8 mouse cellular contexts compared by ENCODE assay signal in the genomic region with DNA sequence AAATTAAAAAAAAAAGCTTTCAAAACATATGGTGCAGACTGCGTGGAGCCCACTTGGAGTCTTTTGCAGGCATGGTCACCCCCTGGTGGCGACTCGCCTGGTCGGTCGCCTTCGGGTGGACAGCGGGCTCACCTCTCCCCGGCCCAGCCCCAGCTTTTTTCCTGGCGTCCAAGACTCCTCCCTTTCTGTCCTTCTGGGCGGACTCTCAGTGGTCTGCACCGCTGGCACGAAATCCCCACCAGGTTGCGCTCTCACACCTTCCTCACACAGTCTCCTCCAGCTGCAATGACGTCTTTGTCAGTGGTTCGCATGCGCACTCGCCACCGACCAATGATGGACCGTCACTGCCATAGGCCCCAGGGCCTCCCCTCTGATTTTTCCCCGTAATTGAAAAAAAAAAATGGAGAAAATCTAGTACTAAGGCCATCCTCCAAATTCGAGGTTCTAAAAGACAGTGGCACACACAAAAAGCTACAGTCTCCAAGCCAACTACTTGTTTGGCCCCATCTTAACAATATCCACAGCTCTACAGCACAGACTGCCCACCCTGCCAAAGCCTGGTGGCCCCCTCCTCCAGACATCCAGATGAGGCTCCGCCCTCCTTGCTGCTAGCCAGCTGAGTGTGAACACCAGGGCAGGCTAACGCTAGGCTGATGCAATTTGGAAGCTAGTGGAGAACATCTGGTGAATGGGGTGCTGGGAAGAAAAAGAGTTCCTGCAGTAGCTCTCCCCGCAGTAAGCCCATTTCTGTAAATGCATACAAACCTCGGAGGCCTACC.
DNase-seq lines count a peak whose midpoint lies in the region; ATAC-seq and TF ChIP-seq lines count a peak whose summit lies in the region.

No protein-coding gene starts in this region.

- peak; percentile 97 for ATAC-seq in forebrain, postnatal 0 days
- ATAC-seq in liver, postnatal 0 days, result peak; percentile 97
- peak; percentile 98 for ATAC-seq in neural tube, embryonic 15.5 days (ENCODE audit: low FRiP score)

- TF ChIP-seq POLR2A in ES-Bruce4 (IDR thresholded peaks at IDR 0.05; ENCODE audit: insufficient read depth, low read length), result peak; percentile 15
- no peak for TF ChIP-seq POLR2A in thymus, adult 2 months (IDR thresholded peaks at IDR 0.05; ENCODE audit: control insufficient read depth, extremely low read depth, insufficient read depth, low read length, poor library complexity)

- peak overlapping the region; percentile 57; the same call in 1 of the 2 replicates for H3K27ac ChIP-seq in ES-Bruce4 (ENCODE audit: insufficient read depth, low read length)
- peak overlapping the region; percentile 67 for H3K27ac ChIP-seq in forebrain, postnatal 0 days (ENCODE audit: low read depth, low read length)
- no peak overlapping the region for H3K27ac ChIP-seq in liver, postnatal 0 days (ENCODE audit: low read depth)
- peak overlapping the region; percentile 77 for H3K27ac ChIP-seq in neural tube, embryonic 15.5 days (replicated peaks)
- H3K27ac ChIP-seq in thymus, adult 2 months (ENCODE audit: control insufficient read depth, insufficient read depth, low read length), result no peak overlapping the region

- no peaks in the 10 kb centered on the region for H3K36me3 ChIP-seq in ES-Bruce4 (ENCODE audit: control insufficient read depth, insufficient read depth, low read length, poor library complexity, severe bottlenecking)
- H3K36me3 ChIP-seq in forebrain, postnatal 0 days (ENCODE audit: insufficient read depth), result no peaks in the 10 kb centered on the region
- no peaks in the 10 kb centered on the region for H3K36me3 ChIP-seq in liver, postnatal 0 days (replicated peaks; ENCODE audit: insufficient read depth, low read length)
- no peaks in the 10 kb centered on the region for H3K36me3 ChIP-seq in neural tube, embryonic 15.5 days
- no peaks in the 10 kb centered on the region for H3K36me3 ChIP-seq in thymus, adult 2 months (ENCODE audit: control insufficient read depth, insufficient read depth, low read length)

- peak overlapping the region; percentile 38 for H3K4me3 ChIP-seq in ES-Bruce4 (ENCODE audit: low read depth, low read length)
- peak overlapping the region; percentile 32 for H3K4me3 ChIP-seq in forebrain, postnatal 0 days (ENCODE audit: low read depth, low read length)
- no peak overlapping the region for H3K4me3 ChIP-seq in liver, postnatal 0 days (ENCODE audit: low read depth, low read length)
- H3K4me3 ChIP-seq in neural tube, embryonic 15.5 days (replicated peaks), result peak overlapping the region; percentile 29
- H3K4me3 ChIP-seq in thymus, adult 2 months (ENCODE audit: control insufficient read depth, insufficient read depth, low read length), result no peak overlapping the region

- DNase-seq in cerebellum, adult 11-12 months, result peak; percentile 8
- DNase-seq in forebrain, postnatal 0 days, result peak; percentile 81
- peak; percentile 61 for DNase-seq in heart, postnatal 25 days (ENCODE audit: low spot score)
- peak; percentile 8 for DNase-seq in large intestine, adult 2 months (ENCODE audit: low read depth, low spot score)
- DNase-seq in liver, postnatal 0 days, result peak; percentile 73
- peak; percentile 42 for DNase-seq in thymus, adult 2 months

- peak; percentile 60 for TF ChIP-seq CTCF in ES-Bruce4 (IDR thresholded peaks at IDR 0.05; ENCODE audit: low read depth, low read length)
- peak; percentile 71 for TF ChIP-seq CTCF in forebrain, postnatal 0 days (IDR thresholded peaks at IDR 0.05; ENCODE audit: low read depth)
- peak; percentile 67 for TF ChIP-seq CTCF in liver, postnatal 0 days (IDR thresholded peaks at IDR 0.05; ENCODE audit: low read depth)
- 0 out of 2 replicates have a peak, but pooled peaks have one; percentile 24 for TF ChIP-seq CTCF in thymus, adult 2 months (IDR thresholded peaks at IDR 0.05; ENCODE audit: borderline replicate concordance, control insufficient read depth, extremely low read depth, insufficient read depth, low read length, poor library complexity)

- no peaks in the 10 kb centered on the region for H3K4me1 ChIP-seq in ES-Bruce4 (ENCODE audit: control insufficient read depth, insufficient read depth, low read length)
- no peaks in the 10 kb centered on the region for H3K4me1 ChIP-seq in forebrain, postnatal 0 days (ENCODE audit: insufficient read depth)
- no peaks in the 10 kb centered on the region for H3K4me1 ChIP-seq in liver, postnatal 0 days (ENCODE audit: insufficient read depth)
- no peaks in the 10 kb centered on the region for H3K4me1 ChIP-seq in neural tube, embryonic 15.5 days
- no peaks in the 10 kb centered on the region for H3K4me1 ChIP-seq in thymus, adult 2 months (replicated peaks; ENCODE audit: control insufficient read depth, insufficient read depth, low read length)

- intact Hi-C loops in heart, postnatal 25 days (cut with DNase I), result loop anchor here (2.0 to 5.0 kb wide), 4 partner anchors 144 to 444 kb away; a partner anchor contains a TSS

- WGBS in forebrain, postnatal 0 days, result 33% methylated on average over 25 of the region's 25 CpGs
- 20% methylated on average over 25 of the region's 25 CpGs for WGBS in large intestine, adult 2 months
- 27% methylated on average over 25 of the region's 25 CpGs for WGBS in liver, postnatal 0 days (ENCODE audit: insufficient replicate concordance)
- WGBS in neural tube, embryonic 15.5 days, result 27% methylated on average over 25 of the region's 25 CpGs
- 15% methylated on average over 25 of the region's 25 CpGs for WGBS in thymus, adult 2 months

- H3K4me2 ChIP-seq in forebrain, postnatal 0 days (ENCODE audit: low read depth), result peak overlapping the region; percentile 44
- peak overlapping the region; percentile 47 for H3K4me2 ChIP-seq in liver, postnatal 0 days (ENCODE audit: low read depth, low read length)
- H3K4me2 ChIP-seq in neural tube, embryonic 15.5 days, result peak overlapping the region; percentile 51

- peak overlapping the region; percentile 33 for H3K9ac ChIP-seq in ES-Bruce4 (ENCODE audit: low read depth, poor library complexity, severe bottlenecking)
- H3K9ac ChIP-seq in forebrain, postnatal 0 days, result peak overlapping the region; percentile 28
- H3K9ac ChIP-seq in liver, postnatal 0 days (replicated peaks), result no peak overlapping the region
- H3K9ac ChIP-seq in neural tube, embryonic 15.5 days (replicated peaks), result no peak overlapping the region

- H3K9me3 ChIP-seq in ES-Bruce4 (replicated peaks; ENCODE audit: control insufficient read depth, insufficient read depth, low read length, poor library complexity, severe bottlenecking), result no peaks in the 10 kb centered on the region
- no peaks in the 10 kb centered on the region for H3K9me3 ChIP-seq in forebrain, postnatal 0 days (ENCODE audit: low read length)
- no peaks in the 10 kb centered on the region for H3K9me3 ChIP-seq in liver, postnatal 0 days (ENCODE audit: low read length)
- H3K9me3 ChIP-seq in neural tube, embryonic 15.5 days (replicated peaks), result no peaks in the 10 kb centered on the region

- H3K27me3 ChIP-seq in ES-Bruce4 (ENCODE audit: control insufficient read depth, insufficient read depth, low read length, poor library complexity, severe bottlenecking), result no peaks in the 10 kb centered on the region
- H3K27me3 ChIP-seq in forebrain, postnatal 0 days (ENCODE audit: insufficient read depth, low read length), result no peaks in the 10 kb centered on the region
- H3K27me3 ChIP-seq in liver, postnatal 0 days (ENCODE audit: insufficient read depth, low read length), result no peaks in the 10 kb centered on the region
- H3K27me3 ChIP-seq in neural tube, embryonic 15.5 days (replicated peaks), result no peaks in the 10 kb centered on the region
- H3K27me3 ChIP-seq in thymus, adult 2 months (ENCODE audit: control insufficient read depth, insufficient read depth, low read length), result no peaks in the 10 kb centered on the region

- no peak for TF ChIP-seq EP300 in ES-Bruce4 (IDR thresholded peaks at IDR 0.05; ENCODE audit: insufficient read depth, low read depth, low read length)
- TF ChIP-seq EP300 in liver, postnatal 0 days (IDR thresholded peaks at IDR 0.05; ENCODE audit: low read depth), result no peak

Comparison
In these comparisons a context has a peak if more than half of its experiments do, and no peak if none do; other contexts are left out.
1. H3K27ac ChIP-seq: peak in ES-Bruce4 (single experiment), forebrain, postnatal 0 days (single experiment) and neural tube, embryonic 15.5 days (single experiment); none in liver, postnatal 0 days (single experiment) and thymus, adult 2 months (single experiment).
2. H3K4me3 ChIP-seq: peak in ES-Bruce4 (single experiment), forebrain, postnatal 0 days (single experiment) and neural tube, embryonic 15.5 days (single experiment); none in liver, postnatal 0 days (single experiment) and thymus, adult 2 months (single experiment).
3. H3K9ac ChIP-seq: peak in ES-Bruce4 (single experiment) and forebrain, postnatal 0 days (single experiment); none in liver, postnatal 0 days (single experiment) and neural tube, embryonic 15.5 days (single experiment).
4. DNase-seq: peak in every context shown above with its lines; median percentile 81 in forebrain, postnatal 0 days; 73 in liver, postnatal 0 days; 61 in heart, postnatal 25 days; 42 in thymus, adult 2 months; 8 in cerebellum, adult 11-12 months; 8 in large intestine, adult 2 months.
5. Peak in every context shown above with its lines, with median percentiles within 50 percentile points of each other: CTCF ChIP-seq, ATAC-seq and H3K4me2 ChIP-seq.